Mouse (Mus musculus) C2C12 (cell line): Measurements from ENCODE around the gene Nfia.

Experiments used
- CEBPB ChIP-seq: IDR thresholded peaks from one replicate; pipeline ENCODE4 v1.6.1; 2011; ENCODE audit warnings: low read depth, mild to moderate bottlenecking, control low read depth, moderate library complexity
- CTCF ChIP-seq: IDR thresholded peaks from one replicate; pipeline ENCODE4 v1.5.1; 2011; ENCODE audit not compliant: control insufficient read depth, insufficient read depth, insufficient read length
- FOSL1 ChIP-seq: IDR thresholded peaks from one replicate; pipeline ENCODE4 v1.8.0; 2011; ENCODE audit warnings: mild to moderate bottlenecking, low read length; ENCODE audit not compliant: poor library complexity, insufficient read depth, severe bottlenecking
- MYOD1 ChIP-seq: IDR thresholded peaks from one replicate; pipeline ENCODE4 v1.6.1; 2011; ENCODE audit warnings: low read depth; ENCODE audit not compliant: control insufficient read depth, insufficient read length
- MYOG ChIP-seq: IDR thresholded peaks from one replicate; pipeline ENCODE4 v1.6.1; 2011; ENCODE audit not compliant: control insufficient read depth, insufficient read length; ENCODE audit errors: extremely low read depth
- USF1 ChIP-seq: IDR thresholded peaks from one replicate; pipeline ENCODE4 v1.6.1; 2011; ENCODE audit warnings: low read depth, mild to moderate bottlenecking, control low read depth, moderate library complexity

GRCm38 (mm10) chr4:98108676-98109016 lies 336.1 kb downstream of the Nfia start:
- no peak for TF ChIP-seq CTCF
- TF ChIP-seq FOSL1, result no peak
- no peak for TF ChIP-seq MYOD1
- TF ChIP-seq USF1, result no peak
- no peak for TF ChIP-seq CEBPB
- no peak for TF ChIP-seq MYOG
